ENCODE assay signal across 16 mouse cellular contexts in genomic region chr13:43077485-43077884, GRCm38 (mm10).
"Had no signal": no experiment of that assay in that cellular context is flagged by ENCODE, and none has a peak within 500 bp of the region (broad histone marks: within the 10 kb centered on the region; RNA-seq: fewer than 3 reads in every experiment).

No protein-coding gene starts in this region.

- H3K4me2 ChIP-seq: kidney, embryonic 15.5 days; liver, embryonic 11.5 days; liver, embryonic 15.5 days; midbrain, embryonic 11.5 days; neural tube, embryonic 13.5 days; stomach, embryonic 15.5 days had no signal

- H3K36me3 ChIP-seq: kidney, embryonic 15.5 days; limb, embryonic 10.5 days; liver, embryonic 15.5 days; stomach, embryonic 15.5 days had no signal

- H3K9me3 ChIP-seq: kidney, embryonic 15.5 days; limb, embryonic 10.5 days; liver, embryonic 15.5 days; neural tube, embryonic 13.5 days; stomach, embryonic 15.5 days had no signal

- H3K9ac ChIP-seq: kidney, embryonic 15.5 days; liver, embryonic 15.5 days; neural tube, embryonic 13.5 days; stomach, embryonic 15.5 days had no signal

- H3K27ac ChIP-seq: kidney, embryonic 15.5 days; left cerebral cortex, adult 2 months; limb, embryonic 10.5 days; liver, embryonic 15.5 days; neural tube, embryonic 13.5 days; stomach, embryonic 15.5 days had no signal

- ATAC-seq: lung, postnatal 0 days; midbrain, embryonic 16.5 days had no signal

- H3K4me1 ChIP-seq: liver, embryonic 15.5 days; neural tube, embryonic 13.5 days; stomach, embryonic 15.5 days had no signal

- H3K27me3 ChIP-seq: kidney, embryonic 15.5 days; liver, embryonic 15.5 days; neural tube, embryonic 13.5 days; stomach, embryonic 15.5 days had no signal

- H3K4me3 ChIP-seq: kidney, embryonic 15.5 days; left cerebral cortex, adult 2 months; limb, embryonic 10.5 days; liver, embryonic 15.5 days; neural tube, embryonic 13.5 days; stomach, embryonic 15.5 days had no signal

- DNase-seq: kidney, postnatal 14 days; lung, adult 2 months; lung, postnatal 36 days; right cerebral cortex, postnatal 14 days; thymus, adult 2 months; thymus, postnatal 25 days had no signal
